Mouse (Mus musculus): ENCODE measurements around the gene Sept10.
"Not testable (repeated sequence)": the region's sequence is repeated elsewhere in the genome, so short reads cannot be mapped to it uniquely, and the experiment has no call there.

Gene Sept10

GRCm38 (mm10) chr10:59119811-59120210 is 101.8 kb downstream of the Sept10 start:
- no peak for DNase-seq

GRCm38 (mm10) chr10:59119001-59119400 is 102.6 kb downstream of the Sept10 start:
- DNase-seq, result no peak

GRCm38 (mm10) chr10:59117555-59117954 is 104.1 kb downstream of the Sept10 start:
- DNase-seq, result no peak

- no peak for DNase-seq
Observed at GRCm38 (mm10) chr10:59116331-59116730, 105.3 kb downstream of the Sept10 start.

GRCm38 (mm10) chr10:59115691-59116090 is 106.0 kb downstream of the Sept10 start:
- DNase-seq, result no peak

- DNase-seq, result no peak
Observed at GRCm38 (mm10) chr10:59114535-59115291, 106.9 kb downstream of the Sept10 start.

GRCm38 (mm10) chr10:59113386-59113785 is 108.3 kb downstream of the Sept10 start:
- DNase-seq, result no peak

GRCm38 (mm10) chr10:59112755-59113154 is 108.9 kb downstream of the Sept10 start:
- no peak for DNase-seq

- DNase-seq, result no peak
Observed at GRCm38 (mm10) chr10:59110386-59110785, 111.3 kb downstream of the Sept10 start.

- peak; percentile 63 for DNase-seq
Observed at GRCm38 (mm10) chr10:59109015-59109414, 112.6 kb downstream of the Sept10 start.

GRCm38 (mm10) chr10:59106644-59107043 is 115.0 kb downstream of the Sept10 start:
- DNase-seq, result no peak

GRCm38 (mm10) chr10:59105885-59106284 is 115.8 kb downstream of the Sept10 start:
- no peak for DNase-seq

- DNase-seq, result no peak
Observed at GRCm38 (mm10) chr10:59104683-59105082, 117.0 kb downstream of the Sept10 start.

GRCm38 (mm10) chr10:59103076-59103475 is 118.6 kb downstream of the Sept10 start:
- not testable (repeated sequence) for DNase-seq

GRCm38 (mm10) chr10:59091988-59092387 is 129.7 kb downstream of the Sept10 start:
- DNase-seq, result no peak

All from thymus, postnatal 14 days (tissue).